Mouse (Mus musculus): ENCODE results near the gene Met.

- TF ChIP-seq CTCF (IDR thresholded peaks at IDR 0.05; ENCODE audit: extremely low read depth, insufficient read length, insufficient replicate concordance, low read depth, low read length) (no peak), POLR2A (IDR thresholded peaks at IDR 0.05; ENCODE audit: low read depth, low read length) (no peak)
Measured at GRCm38 (mm10) chr6:17595712-17596462, 132.3 kb downstream of the Met start.
